Mouse (Mus musculus) left cerebral cortex, adult 9 months (tissue): ENCODE data around the gene Neurl1b.

ENCODE experiments used
- DNase-seq, 2 experiments: peaks; one replicate each; pipeline ENCODE4 v3.0.0; 2022; ENCODE audit warnings: low spot score in 2 of 2

Gene Neurl1b

DNA sequence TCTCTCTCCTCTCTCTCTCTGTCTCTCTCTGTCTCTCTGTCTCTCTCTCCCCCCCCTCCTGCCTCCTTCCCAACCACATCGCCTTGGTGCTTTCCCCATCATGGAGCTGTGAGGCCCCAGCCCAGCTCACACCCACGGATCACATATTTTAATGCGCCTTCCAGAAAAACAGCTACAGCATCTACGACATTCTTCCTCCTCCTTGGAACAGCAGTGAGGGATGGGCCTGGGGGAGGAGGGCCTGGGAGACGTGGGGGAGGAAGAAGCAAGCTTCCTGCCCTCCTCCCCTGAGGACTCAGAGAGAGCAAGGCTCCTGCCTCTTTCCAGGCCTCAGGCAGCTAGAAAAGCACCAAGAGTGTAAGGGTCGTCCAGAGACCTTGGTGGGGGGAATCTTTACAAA is 17.3 kb upstream of the Neurl1b start:
- peak; percentile 77 to 79 for DNase-seq

- peak; percentile 77 to 79 for DNase-seq
Observed at GRCm38 (mm10) chr17:26405340-26406100, 9.1 kb upstream of the Neurl1b start.

GRCm38 (mm10) chr17:26412967-26413366 is 1.7 kb upstream of the Neurl1b start:
- no peak for DNase-seq

GRCm38 (mm10) chr17:26414184-26414522 is 476 bp upstream of the Neurl1b start:
- no peak for DNase-seq

- DNase-seq = no peak
Observed at GRCm38 (mm10) chr17:26415355-26415865, 781 bp downstream of the Neurl1b start.

DNA sequence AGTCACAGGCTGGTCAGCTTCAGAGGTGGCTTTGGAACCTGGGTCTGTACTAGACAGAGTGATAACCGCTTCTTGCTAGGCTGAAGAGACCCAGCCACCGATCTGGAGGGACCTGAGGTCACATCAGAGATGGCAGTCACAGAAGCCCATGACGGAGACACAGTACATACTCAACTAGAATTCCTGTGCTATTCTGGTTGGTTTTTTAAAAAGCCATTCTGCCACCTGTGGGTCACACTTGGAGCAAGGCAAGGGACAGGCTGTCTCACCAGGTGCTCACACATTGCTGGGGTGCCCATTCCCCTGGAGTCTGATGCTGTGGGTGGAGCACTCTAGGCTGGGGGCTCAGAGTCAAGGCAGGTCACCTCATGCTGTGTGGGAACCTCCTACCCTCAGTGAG is 1.5 kb downstream of the Neurl1b start:
- no peak for DNase-seq

DNA sequence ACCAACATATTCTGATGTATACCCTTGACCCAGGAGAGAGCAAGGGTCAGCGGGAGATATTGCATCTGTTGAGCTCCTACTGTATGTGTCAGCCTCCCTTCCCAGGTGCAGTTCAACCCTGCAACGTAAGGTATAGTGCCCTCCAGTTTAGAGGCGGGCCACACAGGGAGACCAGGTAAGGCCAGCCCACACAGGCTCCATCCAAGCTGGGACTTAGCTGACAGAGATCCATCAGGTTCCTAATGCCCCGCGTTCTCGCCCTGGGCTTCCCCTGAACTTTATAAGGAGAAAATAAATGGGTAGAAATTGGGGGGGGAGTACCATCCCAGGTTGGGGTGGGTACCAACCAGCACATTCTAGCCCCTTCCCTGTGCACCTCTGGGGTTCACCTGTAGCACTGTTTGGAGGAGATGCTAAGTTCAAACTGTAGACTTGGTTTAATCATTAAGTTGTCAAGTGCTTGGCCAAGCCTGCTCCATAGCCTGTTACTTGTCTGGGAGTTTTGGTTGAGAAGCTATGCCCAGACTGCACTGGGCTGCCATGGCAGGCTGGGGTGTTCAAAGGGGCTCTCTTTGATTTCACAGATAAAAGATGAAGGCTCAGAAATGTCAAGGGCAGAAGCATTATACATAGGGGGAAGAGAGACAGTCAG is 3.3 kb downstream of the Neurl1b start:
- DNase-seq = no peak

DNA sequence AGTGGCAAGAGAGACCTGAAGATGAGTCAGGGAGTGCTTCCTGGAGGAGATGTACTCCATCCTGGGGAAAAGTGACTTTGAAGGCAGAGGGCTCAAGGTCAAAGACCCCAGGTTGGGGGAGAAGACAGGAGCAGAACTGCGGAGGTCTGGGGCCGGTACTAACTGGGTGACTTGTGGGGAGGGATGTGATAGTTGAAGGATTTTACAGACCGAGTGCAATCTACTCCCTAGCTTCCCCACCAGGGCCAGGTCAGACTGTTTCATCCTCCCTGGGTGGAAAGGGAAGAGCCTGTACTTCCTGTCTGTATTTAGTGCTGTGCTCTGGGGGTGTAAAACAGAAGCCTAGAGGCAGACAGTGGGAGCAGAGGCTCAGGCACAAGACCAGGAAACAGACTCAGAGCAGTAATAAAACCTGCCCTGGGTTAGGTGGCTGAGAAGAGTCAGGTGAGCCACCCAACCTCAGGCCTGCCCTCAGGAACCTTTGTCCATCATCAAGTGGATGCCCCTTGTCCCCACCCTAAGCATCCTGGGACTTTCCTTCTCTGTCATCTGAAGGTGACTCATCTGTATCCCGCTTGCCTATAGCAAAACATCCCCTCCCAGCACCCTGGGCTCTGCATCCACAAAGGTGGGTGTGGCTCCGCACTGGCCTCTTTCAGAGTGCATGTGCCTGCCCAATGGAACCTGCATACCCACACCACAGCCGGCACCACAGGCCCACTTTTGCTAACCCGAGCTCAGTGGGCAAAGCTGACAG is 6.0 kb downstream of the Neurl1b start:
- DNase-seq = no peak

DNA sequence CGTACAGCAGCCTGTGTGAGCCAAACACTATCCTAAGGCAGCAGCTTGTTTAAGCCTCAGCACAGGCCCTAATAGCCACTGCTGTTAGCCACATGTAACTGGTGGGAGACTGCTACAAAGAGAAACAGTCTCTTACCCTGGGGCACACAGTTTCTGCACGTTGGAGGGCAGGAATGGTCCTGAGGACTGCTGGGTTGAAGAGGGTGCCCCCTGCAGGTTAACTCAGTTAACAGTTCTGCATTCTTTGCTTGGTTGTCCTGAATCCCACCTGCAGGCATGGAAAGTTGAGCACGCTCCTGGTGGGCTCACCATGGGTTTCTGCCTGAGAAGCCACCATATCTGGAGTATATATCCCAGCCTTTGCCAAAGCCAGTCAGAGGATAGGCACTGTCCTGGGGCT is 6.9 kb downstream of the Neurl1b start:
- no peak for DNase-seq

- no peak for DNase-seq
Observed at GRCm38 (mm10) chr17:26422390-26422789, 7.8 kb downstream of the Neurl1b start.

DNA sequence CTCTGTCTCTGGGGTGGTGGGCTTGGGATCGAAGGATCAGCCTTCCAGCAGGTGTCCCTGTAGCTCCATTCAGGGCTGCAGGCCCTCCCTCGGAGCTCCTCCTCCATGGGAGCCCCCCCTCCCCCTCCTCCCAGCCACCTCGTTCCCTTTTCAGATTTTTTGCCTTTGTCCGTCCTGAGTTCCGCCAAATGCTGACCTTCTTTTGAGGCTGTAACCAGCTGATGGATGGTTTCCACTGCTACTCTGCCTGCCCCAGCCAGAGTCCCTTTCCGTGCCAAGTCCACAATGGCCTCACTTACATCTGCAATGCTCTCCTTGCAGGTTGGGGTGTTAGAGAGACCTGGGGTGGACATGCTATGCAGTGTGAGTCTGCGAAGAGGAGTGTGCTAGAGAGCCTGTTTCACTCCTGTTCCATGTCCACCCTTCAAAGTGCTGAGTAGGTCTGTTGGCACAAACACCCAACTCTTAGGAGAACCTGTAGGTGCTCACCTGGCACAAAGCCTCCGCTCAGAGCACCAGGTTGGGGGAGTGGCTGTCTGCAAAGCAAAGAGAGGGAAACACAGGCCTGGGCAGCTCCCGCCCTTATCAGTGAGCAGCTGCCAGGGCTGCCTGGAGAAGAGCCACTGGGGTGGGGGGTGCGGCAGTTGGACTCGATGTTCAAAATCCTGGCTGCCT is 9.5 kb downstream of the Neurl1b start:
- DNase-seq = no peak

- DNase-seq = no peak
Observed at GRCm38 (mm10) chr17:26424973-26425735, 10.5 kb downstream of the Neurl1b start.

GRCm38 (mm10) chr17:26433295-26433694 is 18.7 kb downstream of the Neurl1b start:
- DNase-seq = no peak

GRCm38 (mm10) chr17:26437089-26437815 is 22.6 kb downstream of the Neurl1b start:
- no peak for DNase-seq

DNA sequence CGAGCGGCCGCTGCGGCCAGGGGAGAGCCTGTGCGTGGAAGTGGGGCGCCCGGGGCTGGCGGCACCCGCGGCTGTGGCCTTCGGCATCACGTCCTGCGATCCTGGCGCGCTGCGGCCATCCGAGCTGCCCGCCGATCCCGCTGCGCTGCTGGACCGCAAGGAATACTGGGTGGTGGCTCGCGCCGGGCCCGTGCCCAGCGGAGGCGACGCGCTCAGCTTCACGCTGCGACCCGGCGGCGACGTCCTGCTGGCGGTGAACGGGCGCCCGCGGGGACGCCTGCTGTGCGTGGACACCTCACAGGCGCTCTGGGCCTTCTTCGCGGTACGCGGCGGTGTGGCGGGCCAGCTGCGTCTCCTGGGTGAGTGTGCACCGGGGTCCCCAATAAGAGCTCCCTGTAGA is 24.4 kb downstream of the Neurl1b start:
- no peak for DNase-seq

- no peak for DNase-seq
Observed at GRCm38 (mm10) chr17:26441024-26441423, 26.4 kb downstream of the Neurl1b start.

- no peak for DNase-seq
Observed at GRCm38 (mm10) chr17:26442197-26442596, 27.6 kb downstream of the Neurl1b start.

- no peak for DNase-seq
Observed at GRCm38 (mm10) chr17:26443865-26444264, 29.2 kb downstream of the Neurl1b start.

GRCm38 (mm10) chr17:26449472-26449871 is 34.8 kb downstream of the Neurl1b start:
- no peak for DNase-seq

DNA sequence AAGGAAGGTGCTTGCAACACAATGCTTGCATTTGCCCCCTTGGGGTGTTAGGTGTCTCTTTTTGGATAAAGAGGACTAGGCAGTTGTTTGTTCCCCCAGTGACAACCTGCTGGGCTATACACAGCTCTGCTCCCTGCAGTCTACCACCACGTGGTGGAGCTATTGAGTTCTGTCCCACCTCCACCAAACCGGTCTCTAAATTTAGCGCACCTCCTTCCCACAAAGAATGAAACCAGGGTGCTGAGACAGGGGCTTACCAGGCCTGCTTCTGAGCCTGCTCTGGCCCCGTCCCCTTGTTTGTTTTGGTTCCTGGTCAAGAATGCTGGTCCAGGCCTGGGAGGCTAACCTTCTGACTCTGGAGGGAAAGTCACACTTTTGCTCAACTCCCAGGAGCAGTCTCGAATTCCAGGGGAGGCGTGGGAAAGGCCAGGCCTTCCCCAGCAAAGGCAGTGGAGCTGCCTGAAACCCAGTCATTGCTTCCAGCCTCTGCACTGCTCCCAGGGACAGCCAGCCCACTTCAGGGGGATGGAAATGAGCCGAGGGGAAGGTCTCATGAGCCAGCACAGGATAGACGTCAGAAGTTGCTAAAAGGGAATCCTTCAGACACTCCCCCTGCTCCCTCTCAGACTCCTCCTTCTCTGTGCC is 37.1 kb downstream of the Neurl1b start:
- peak in 1 of 2 experiments; percentile 49 for DNase-seq
